Mouse (Mus musculus) cerebellum, adult (tissue): Measurements from ENCODE around the gene Snrnp35.
"Not testable (repeated sequence)": the region's sequence is repeated elsewhere in the genome, so short reads cannot be mapped to it uniquely, and the experiment has no call there.

ENCODE experiments used
- ATAC-seq: cut with Nextera tagmentation; 2 replicates; pipeline ENCODE4 v1.9.2; 2017; ENCODE audit warnings: mild to moderate bottlenecking, moderate library complexity, mixed read lengths; ENCODE audit not compliant: insufficient number of reproducible peaks, low FRiP score, low TSS enrichment

Gene Snrnp35

DNA sequence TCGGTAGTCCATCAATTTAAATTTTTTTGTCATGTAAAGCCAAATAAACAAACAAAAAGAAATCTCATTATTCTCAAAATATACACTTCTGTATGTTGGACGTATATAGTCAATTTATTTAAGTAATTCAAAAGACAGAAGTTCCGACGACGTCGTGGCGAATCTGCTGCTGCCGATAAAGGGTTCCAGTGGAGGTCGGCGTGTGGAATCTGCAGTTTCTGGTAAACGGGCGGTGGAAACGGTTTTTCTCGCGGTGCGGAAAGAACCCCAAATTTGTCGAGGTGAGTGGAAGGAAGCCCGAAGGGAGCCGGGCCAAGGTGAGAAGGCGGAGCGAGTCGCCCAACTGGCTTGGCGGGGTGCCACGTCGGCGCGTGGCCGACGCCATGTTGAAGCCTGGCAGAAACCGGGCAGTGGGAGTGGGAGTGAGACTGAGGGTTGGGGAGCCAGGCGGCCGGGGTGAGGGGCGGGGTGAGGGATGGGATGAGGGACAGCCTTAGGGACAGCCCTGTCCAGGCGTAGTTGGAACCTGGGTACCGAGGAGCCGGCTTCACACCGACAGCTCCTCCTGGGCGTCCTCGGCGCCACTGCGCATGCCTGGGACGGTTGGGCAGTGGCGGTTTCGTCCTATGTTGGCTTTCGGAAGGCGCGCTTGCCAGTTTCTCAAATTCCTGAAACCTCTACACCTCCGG, at the start of gene Snrnp35:
Snrnp35 (plus strand) TSS at position 169 of the 689 bp plus-strand sequence.
- peak; percentile 90; the same call in 1 of the 2 replicates for ATAC-seq

- ATAC-seq: no peak
These were observed 44.7 kb upstream of the Snrnp35 start for GRCm38 (mm10) chr5:124438229-124438628.

DNA sequence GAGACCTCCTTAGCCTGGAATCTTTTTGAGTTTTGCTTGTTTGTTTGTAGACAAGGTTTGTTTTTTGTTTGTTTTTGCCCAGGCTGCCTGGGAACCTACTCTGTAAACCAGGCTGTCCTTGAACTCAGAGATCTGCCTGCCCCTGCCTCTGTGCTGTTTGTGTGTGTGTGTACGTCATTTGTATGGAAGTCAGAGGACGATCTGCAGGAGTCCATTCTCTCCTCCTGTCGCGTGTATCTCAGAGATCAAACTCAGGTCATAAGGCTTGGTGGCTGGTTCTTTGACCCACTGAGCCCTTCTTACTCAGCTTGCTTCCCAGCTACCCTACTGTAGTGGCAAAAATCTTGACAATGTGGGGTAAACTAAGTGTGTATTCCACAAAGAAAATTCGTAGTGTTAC, 44.2 kb upstream of the Snrnp35 start:
- no peak for ATAC-seq

- peak; percentile 92 for ATAC-seq
These were observed 43.4 kb upstream of the Snrnp35 start, which contains the start of gene Kmt5a for GRCm38 (mm10) chr5:124439447-124440093. Kmt5a (plus strand) TSS chr5:124439930.

DNA sequence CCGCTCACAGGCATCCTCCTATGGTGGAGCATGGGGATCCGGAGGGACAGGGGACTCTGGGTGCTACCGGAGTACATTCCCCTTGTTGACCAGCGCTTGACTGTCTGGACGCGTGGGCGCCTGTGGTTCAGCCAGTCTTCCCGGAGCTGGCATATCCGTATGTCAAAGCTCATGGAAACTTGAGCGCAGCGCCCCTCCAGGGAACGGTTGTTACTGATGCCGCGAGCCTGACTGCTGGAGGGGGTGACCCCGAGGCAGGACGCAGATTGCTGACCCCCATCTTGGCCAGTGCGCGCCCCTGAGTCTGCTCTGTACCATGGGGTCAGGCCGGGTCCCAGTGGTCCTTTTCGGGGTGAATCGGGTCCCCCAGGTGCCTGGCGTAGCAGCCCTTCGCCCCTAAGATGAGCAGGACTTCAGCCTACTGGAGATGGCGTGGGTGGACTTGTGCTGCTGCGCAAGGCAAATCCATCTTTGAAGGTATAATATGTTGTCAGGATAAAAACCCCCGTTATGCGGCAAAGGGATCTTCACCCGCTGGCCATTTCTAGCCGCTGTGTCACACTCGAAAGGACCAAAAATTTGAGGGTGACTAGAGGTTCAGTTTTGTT, 42.7 kb upstream of the Snrnp35 start:
- ATAC-seq: peak; percentile 54; the same call in 1 of the 2 replicates

GRCm38 (mm10) chr5:124442628-124443027, 40.3 kb upstream of the Snrnp35 start:
- ATAC-seq: no peak

DNA sequence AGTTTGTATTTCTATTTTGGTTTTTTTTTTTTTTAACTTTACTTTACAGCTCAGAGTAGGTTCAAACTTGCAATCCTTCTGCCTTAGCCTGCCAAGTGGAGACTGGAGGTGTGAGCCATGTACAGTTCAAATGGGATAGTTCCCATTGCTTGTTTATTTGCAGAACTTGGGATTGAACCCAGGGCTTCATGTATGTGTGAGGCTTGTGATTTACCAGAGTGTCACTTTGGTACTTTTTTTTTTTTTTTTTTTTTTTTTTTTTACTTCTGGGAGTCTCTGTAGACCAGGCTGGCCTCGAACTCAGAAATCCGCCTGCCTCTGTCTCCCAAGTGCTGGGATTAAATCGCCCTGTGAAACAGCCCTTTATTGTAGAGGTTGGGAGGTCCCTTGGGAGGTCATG, 38.7 kb upstream of the Snrnp35 start:
- no peak for ATAC-seq

- ATAC-seq: peak; percentile 87
These were observed 38.0 kb upstream of the Snrnp35 start for GRCm38 (mm10) chr5:124444661-124445561.

DNA sequence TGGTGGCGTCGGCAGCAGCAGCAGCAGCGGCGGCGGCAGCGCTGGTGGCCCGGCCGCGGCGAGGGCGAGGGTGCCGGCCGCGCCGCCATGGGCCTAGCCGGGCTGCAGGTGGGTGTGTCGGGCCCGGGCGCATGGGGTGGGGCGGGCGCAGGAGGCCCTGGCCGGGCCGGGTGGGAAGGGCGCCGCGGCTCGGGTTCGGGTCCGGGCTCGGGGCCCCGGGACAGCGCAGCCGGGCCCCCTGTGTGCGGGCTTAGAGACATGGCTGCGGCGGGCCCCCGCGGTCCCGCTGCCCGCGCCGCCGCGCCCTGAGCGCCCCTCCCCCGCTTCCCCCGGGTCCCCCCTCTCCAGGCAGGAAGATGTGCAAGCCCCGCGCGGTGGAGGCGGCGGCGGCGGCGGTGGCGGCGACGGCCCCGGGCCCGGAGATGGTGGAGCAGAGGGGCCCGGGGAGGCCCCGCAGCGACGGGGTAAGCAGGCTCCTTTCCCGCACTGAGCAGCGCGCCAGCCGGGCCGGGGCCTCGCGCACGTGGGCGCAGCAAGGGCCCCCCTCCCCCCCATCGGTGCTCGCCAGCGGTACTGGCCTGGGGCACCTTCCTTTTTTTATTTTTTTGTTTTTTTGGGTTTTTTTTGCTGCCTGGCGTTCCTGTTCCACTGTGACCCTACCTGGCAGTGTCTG, 37.2 kb upstream of the Snrnp35 start:
- no peak for ATAC-seq

- ATAC-seq: no peak
These were observed 36.5 kb upstream of the Snrnp35 start for GRCm38 (mm10) chr5:124446301-124446881.

DNA sequence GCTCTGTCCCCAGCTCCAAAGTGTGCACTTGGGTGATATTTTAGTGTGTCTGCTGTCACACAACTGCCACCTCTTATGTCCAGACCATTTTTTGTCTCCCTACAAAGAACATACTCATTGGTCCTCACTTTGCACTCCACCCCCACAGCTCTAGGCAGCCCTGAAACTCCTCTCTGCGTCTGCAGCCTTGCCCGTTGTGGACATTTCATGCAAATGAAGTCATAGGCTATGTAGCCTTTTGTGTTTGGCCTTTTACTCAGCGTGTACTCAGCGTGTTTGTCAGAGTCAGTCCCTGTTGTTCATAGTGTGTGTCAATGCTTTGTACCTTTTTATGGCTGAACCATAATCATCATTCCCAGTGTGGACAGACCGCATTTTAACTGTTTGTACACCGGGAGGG, 33.4 kb upstream of the Snrnp35 start:
- no peak for ATAC-seq

DNA sequence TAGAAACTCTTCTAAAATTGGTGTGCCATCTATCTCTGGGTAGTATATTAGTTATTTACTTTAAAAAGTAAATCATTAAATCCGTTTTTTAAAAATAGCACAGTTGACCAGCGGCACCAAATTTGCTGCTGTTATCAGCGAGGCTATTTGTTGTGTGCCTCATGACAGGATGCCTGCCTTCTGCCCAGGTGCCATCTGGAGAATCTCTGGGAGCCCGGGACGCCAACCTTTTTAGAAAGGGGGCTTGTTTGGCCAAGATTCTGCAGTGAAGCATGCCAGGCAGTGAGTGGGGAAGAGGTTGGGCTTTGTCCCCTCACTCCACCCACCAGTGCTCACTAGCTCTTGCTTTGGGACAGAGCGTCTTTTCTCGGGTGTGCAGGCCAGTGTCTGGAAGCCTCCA, 32.9 kb upstream of the Snrnp35 start:
- no peak for ATAC-seq

DNA sequence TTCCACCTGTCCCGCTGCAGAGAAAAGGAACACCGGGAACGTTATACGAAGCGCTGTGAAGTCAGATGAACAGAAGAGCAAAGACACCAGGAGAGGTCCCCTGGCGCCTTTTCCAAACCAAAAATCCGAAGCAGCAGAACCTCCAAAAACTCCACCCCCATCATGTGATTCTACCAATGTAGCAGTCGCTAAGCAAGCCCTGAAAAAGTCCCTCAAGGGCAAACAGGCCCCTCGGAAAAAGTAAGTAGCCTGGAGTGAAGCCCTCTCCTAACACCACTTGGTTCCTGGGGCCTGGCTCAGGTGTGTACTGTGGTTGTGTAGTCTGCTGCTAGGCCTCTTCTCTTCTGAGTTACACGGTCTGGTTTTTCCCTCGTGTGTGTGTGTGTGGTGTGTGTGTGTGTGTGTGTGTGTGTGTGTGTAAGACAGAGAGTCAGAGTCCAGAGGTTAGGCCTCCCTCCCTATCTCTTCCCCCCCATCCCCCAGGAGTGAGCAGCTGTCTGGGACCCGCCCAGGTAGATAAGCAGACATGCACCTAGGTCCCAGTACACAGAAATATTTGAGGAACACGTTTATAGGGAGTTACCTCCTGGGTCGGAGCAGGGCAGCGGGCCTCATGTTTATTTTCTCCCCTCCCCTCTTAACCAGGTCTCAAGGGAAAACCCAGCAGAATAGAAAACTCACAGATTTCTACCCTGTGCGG, 32.1 kb upstream of the Snrnp35 start:
- ATAC-seq: no peak

GRCm38 (mm10) chr5:124452494-124453228, 30.3 kb upstream of the Snrnp35 start:
- no peak for ATAC-seq

DNA sequence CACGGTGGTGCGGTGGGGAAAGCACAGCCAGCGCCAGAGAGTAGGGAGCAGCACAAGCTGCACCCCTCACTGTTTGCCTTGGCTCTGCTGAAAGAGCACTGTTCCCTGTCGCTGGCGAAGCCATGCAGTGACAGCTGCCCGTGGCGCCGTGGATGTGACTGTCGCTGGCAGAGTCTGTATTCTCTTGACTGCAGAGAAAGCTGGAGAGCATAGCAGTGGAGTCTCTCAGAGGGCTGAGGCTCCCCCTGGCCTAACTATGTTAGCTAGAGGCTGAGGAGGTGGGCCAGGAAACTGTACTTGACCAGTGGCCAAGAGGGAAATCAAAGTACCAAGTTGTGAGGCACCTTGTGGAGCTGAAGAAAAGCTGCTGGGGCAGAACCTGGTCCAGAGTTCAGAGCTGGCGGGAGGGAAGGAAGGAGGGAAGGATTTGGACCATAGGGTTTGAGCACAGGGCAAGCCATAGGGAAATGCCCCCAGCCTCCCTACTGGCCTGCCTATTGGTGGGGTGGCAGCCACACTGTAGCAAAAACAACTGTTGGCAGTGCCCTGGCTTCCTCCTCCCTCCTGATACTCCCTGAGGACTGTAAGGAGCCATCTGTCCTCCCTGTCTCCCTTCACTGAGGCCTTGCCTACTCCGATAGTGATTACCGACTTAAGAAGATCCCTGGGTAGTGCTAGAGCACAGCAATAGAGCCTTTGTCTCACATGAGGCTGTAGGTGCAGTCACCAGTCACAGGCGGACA, 29.4 kb upstream of the Snrnp35 start:
- ATAC-seq: peak; percentile 60; the same call in 1 of the 2 replicates

- ATAC-seq: no peak
These were observed 28.9 kb upstream of the Snrnp35 start for GRCm38 (mm10) chr5:124454082-124454419.

GRCm38 (mm10) chr5:124456762-124457161, 26.2 kb upstream of the Snrnp35 start:
- ATAC-seq: no peak

DNA sequence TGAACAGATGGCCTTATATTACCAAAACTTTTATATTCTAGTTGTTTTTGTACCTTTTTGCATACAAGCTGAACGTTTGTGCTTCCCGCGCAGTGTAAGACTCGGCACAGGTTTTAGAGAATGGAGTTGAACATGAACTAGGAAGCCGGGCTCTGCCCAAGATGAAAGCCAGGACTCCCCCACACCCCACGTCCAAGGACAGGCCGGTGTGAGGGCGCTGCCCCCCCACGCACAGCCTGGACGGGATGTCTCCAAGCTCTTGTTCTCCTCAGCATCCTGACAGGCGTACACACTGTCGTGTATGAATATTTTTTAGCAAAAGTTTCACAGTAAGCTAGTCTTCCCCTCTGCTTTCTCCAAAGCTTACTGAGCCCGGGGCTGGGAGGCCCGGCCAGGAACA, 22.0 kb upstream of the Snrnp35 start:
- not testable (repeated sequence) for ATAC-seq
